Mouse (Mus musculus) liver, embryonic 12.5 days (tissue): ENCODE measurements around the gene Gcn1l1. TPM values are rescaled to one million over a fixed set of nuclear protein-coding genes. Genes with fewer than 3 reads are reported as not detected.
A peak's percentile ranks its signal among the peaks of the same experiment; 100 is the strongest.
"Not testable (repeated sequence)": the region's sequence is repeated elsewhere in the genome, so short reads cannot be mapped to it uniquely, and the experiment has no call there.

Source experiments
- ATAC-seq: fragments of 200-750 bp; cut with Nextera tagmentation; 2 replicates; pipeline ENCODE4 v1.8.0; 2017; ENCODE audit warnings: moderate number of reproducible peaks, mild to moderate bottlenecking, moderate library complexity
- H3K27ac ChIP-seq: fragments of 300-500 bp; sonication (generic); 2 replicates; pipeline ENCODE4 v1.5.1; 2016; ENCODE audit warnings: mild to moderate bottlenecking
- H3K27me3 ChIP-seq: fragments of 300-500 bp; sonication (generic); replicated peaks from 2 replicates; pipeline ENCODE4 v1.6.1; 2016; ENCODE audit warnings: mild to moderate bottlenecking, moderate library complexity
- H3K36me3 ChIP-seq: fragments of 300-500 bp; sonication (generic); 2 replicates; pipeline ENCODE4 v1.6.1; 2016; ENCODE audit warnings: mild to moderate bottlenecking, moderate library complexity
- H3K4me1 ChIP-seq: fragments of 300-500 bp; sonication (generic); 2 replicates; pipeline ENCODE4 v1.6.1; 2016
- H3K4me2 ChIP-seq: fragments of 300-500 bp; sonication (generic); 2 replicates; pipeline ENCODE4 v1.6.1; 2016; ENCODE audit warnings: mild to moderate bottlenecking, moderate library complexity
- H3K4me3 ChIP-seq: fragments of 300-500 bp; sonication (generic); 2 replicates; pipeline ENCODE4 v1.5.1; 2016; ENCODE audit warnings: mild to moderate bottlenecking, moderate library complexity
- H3K9ac ChIP-seq: fragments of 300-500 bp; sonication (generic); 2 replicates; pipeline ENCODE4 v1.6.1; 2016; ENCODE audit warnings: mild to moderate bottlenecking, moderate library complexity
- H3K9me3 ChIP-seq: fragments of 300-500 bp; sonication (generic); replicated peaks from 2 replicates; pipeline ENCODE4 v1.6.1; 2016; ENCODE audit warnings: mild to moderate bottlenecking, moderate library complexity
- WGBS: fragments of 180-500 bp; shearing (Covaris S2); methylation state at CpG from one replicate; pipeline ENCODE4 v1.1.7; 2016; ENCODE audit not compliant: insufficient replicate concordance; 5-methylcytosine and 5-hydroxymethylcytosine counted together
- polyA plus RNA-seq: library from polyadenylated mRNA; unstranded; fragments of >200 nt; fragmentation: Nextera tagmentation; extraction: Ambion mirVana; gene quantifications from 2 replicates; pipeline ENCODE4 v1.2.1, GENCODE M21; 2016

Gene Gcn1l1
- polyA plus RNA-seq, 1 experiment from 2014 or later = 38.0 TPM

DNA sequence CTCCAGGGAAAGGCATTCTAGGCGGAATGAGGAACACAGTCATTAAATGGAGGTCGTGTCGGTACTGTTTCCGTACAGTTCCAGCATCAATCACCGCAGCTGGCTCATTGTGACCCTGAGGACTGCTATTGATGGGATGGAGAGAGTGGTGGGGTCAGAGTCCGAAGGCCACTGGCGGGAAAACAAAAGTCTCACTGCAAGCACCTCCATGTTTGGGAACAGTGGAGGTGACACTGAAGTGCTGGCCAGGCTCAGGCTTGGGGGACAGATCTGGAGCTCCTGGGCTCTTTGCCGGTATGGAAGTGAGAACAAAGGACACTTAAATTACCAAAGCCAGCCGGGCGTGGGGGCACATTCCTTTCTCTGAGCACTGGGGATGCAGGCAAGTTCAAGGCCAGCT is 3.6 kb downstream of the Gcn1l1 start:
- no peaks in the 10 kb centered on the region for H3K9me3 ChIP-seq
- peaks cover 77% of the 10 kb centered on the region for H3K4me1 ChIP-seq
- H3K36me3 ChIP-seq = peaks cover 60% of the 10 kb centered on the region
- H3K9ac ChIP-seq = no peak overlapping the region
- 68% methylated on average over 10 of the region's 10 CpGs for WGBS
- H3K4me2 ChIP-seq = no peak overlapping the region
- H3K27me3 ChIP-seq = no peaks in the 10 kb centered on the region
- ATAC-seq = no peak
- peak overlapping the region; percentile 60 for H3K27ac ChIP-seq
- H3K4me3 ChIP-seq = no peak overlapping the region

DNA sequence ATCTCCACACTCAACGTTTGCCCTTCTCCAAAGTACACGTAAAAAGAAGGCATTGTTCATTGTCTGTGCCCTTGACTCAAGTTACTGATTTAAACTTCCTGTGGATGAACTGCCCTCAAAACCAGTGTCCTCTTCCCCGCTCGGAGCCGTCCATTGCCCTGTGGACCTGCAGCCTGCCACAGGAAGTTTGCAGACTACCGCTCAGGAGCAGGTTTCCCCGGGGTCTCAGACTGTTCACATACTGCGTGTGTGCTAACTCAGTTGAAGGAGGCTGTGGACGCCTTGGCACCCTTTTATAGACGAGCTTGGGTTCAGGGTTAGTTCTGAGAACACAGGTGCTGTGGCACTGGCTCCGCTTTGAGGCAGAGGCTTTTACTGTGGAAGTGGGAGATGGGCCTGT is 4.3 kb downstream of the Gcn1l1 start:
- H3K27me3 ChIP-seq = no peaks in the 10 kb centered on the region
- H3K4me1 ChIP-seq = peaks cover 71% of the 10 kb centered on the region

DNA sequence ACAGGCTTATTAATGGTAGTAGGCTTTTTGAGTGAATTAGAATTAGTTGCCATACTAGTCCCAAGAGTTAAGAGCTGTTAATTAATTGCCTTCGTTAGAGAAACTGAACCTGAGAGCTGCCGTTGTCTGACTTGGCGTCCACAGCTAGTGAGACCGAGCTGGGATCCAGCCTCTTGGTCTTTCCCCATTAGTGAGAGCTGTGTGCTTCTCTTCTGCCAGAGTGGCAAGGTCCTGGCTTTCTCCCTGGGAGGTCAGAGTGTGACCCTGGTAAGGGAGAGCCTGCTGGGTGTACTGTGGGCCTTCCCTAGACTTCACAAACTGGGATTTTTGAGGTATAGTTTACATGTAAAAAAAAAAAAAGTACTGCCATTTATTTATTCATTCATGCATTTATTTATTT is 4.7 kb downstream of the Gcn1l1 start:
- Histone ChIP-seq H3K4me2 (no peak overlapping the region), H3K4me1 (peaks cover 67% of the 10 kb centered on the region), H3K9me3 (no peaks in the 10 kb centered on the region), H3K4me3 (no peak overlapping the region), H3K9ac (no peak overlapping the region; the same call in 1 of the 2 replicates), H3K36me3 (peaks cover 65% of the 10 kb centered on the region), H3K27me3 (no peaks in the 10 kb centered on the region), H3K27ac (peak overlapping the region; percentile 60)
- ATAC-seq = no peak
- WGBS = 85% methylated on average over 4 of the region's 4 CpGs

More for the DNA sequence above, 4.3 kb downstream of the Gcn1l1 start:
- Histone ChIP-seq H3K9ac (no peak overlapping the region; the same call in 1 of the 2 replicates), H3K4me3 (no peak overlapping the region), H3K27ac (peak overlapping the region; percentile 60), H3K4me2 (no peak overlapping the region), H3K9me3 (no peaks in the 10 kb centered on the region), H3K36me3 (peaks cover 61% of the 10 kb centered on the region)
- ATAC-seq = no peak
- WGBS = 59% methylated on average over 11 of the region's 11 CpGs

DNA sequence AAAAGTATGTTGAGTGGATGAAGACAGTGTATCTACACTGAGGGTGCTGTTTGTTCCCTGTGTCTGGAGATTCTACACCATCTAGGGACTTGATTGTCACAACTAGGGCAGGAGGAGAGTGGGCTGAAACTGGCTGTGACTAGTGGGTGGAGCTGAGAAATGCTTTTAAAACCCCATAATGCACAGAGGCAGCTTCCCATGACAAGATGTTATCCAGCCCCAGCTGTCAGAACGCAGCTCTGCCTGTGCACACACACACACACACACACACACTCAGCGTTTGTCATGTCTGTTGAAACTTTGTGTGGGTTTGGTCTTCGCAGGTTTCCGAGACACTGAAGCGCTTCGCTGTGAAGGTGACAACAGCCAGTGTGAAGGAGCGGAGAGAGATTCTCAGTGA is 6.0 kb downstream of the Gcn1l1 start:
- Histone ChIP-seq H3K4me1 (peaks cover 56% of the 10 kb centered on the region), H3K36me3 (peaks cover 78% of the 10 kb centered on the region), H3K27ac (no peak overlapping the region), H3K4me3 (no peak overlapping the region), H3K9me3 (no peaks in the 10 kb centered on the region), H3K4me2 (no peak overlapping the region), H3K27me3 (no peaks in the 10 kb centered on the region), H3K9ac (no peak overlapping the region)
- no peak for ATAC-seq
- WGBS = 80% methylated on average over 7 of the region's 7 CpGs

DNA sequence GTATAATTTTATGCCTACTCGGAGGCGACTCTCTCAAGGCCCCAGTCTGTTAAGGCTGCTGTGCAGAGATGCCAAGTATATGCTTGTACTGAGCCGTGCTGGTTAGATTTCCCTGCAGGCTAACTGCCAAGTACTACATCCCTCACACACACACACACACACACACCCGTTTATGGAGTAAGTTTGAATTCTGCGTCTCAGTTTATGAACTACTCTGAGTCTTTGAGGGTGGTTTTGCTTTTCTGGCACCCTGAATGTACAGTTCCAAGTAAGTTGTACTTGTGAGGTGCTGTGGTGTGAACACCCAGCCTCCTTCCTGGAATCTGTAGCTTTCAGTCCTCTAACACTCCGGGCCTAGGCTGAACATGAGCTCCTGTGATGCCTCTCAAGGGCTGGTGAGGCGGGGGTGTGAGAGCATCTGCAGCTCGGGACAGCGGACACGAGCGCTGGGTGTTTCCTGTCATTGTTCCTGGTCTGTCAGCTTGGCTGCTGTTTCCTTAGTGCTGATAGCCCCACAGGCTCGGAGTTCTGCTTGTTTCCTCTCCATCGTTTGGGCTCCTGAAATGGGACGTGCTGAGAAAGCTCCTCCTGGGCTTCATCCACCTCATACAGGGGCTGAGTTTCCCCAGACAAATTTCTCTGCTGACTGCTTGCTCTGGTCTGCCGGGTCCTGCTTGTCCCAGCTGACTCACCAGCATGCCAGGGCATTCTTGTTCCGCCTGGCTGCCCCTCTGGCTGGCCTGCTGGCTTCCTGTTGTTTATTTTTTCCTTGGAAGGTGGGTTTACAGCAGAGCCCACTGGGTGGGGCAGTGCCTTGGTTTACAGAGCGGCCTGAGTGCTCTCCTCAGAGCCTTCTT is 7.9 kb downstream of the Gcn1l1 start:
- Histone ChIP-seq H3K4me1 (peaks cover 40% of the 10 kb centered on the region), H3K27ac (peak overlapping the region; percentile 59), H3K36me3 (peaks cover 89% of the 10 kb centered on the region), H3K4me3 (no peak overlapping the region), H3K9me3 (no peaks in the 10 kb centered on the region), H3K4me2 (no peak overlapping the region), H3K27me3 (no peaks in the 10 kb centered on the region), H3K9ac (no peak overlapping the region)
- 59% methylated on average over 17 of the region's 17 CpGs for WGBS
- ATAC-seq = peak; percentile 14; the same call in 1 of the 2 replicates

DNA sequence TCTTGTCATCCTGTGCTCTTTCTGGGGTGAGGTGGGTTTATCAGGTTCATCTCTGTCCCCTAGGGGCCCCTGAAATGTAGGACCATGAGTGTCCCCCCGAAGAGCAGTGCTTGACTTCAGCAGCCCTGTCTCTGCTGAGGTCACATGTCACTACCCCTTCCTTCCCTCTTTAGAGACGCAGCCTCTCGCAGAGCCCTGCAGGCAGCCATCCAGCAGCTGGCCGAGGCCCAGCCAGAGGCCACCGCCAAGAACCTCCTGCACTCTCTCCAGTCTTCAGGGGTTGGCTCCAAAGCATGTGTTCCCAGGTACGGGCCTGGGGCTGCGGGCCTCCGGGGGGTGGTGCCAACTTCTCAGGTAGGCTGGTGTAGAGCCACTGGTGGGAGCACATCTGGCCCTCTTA is 9.9 kb downstream of the Gcn1l1 start:
- H3K4me3 ChIP-seq = no peak overlapping the region
- H3K27ac ChIP-seq = no peak overlapping the region
- H3K4me1 ChIP-seq = peaks cover 20% of the 10 kb centered on the region
- H3K27me3 ChIP-seq = no peaks in the 10 kb centered on the region
- WGBS = 86% methylated on average over 8 of the region's 8 CpGs
- H3K36me3 ChIP-seq = peaks cover 99% of the 10 kb centered on the region
- no peak overlapping the region for H3K9ac ChIP-seq
- no peaks in the 10 kb centered on the region for H3K9me3 ChIP-seq
- H3K4me2 ChIP-seq = no peak overlapping the region
- ATAC-seq = no peak

- H3K4me3 ChIP-seq, H3K4me1 ChIP-seq, H3K27me3 ChIP-seq, ATAC-seq, H3K9ac ChIP-seq, H3K27ac ChIP-seq, H3K4me2 ChIP-seq: not testable (repeated sequence)
- WGBS = 91% methylated on average over 4 of the region's 4 CpGs
- Histone ChIP-seq H3K9me3 (peaks cover 13% of the 10 kb centered on the region), H3K36me3 (peaks cover 99% of the 10 kb centered on the region)
Measured at GRCm38 (mm10) chr5:115577686-115578085, 12.6 kb downstream of the Gcn1l1 start.

- 86% methylated on average over 14 of the region's 14 CpGs for WGBS
- peaks cover 16% of the 10 kb centered on the region for H3K9me3 ChIP-seq
- peaks cover 100% of the 10 kb centered on the region for H3K36me3 ChIP-seq
- H3K27ac ChIP-seq = no peak overlapping the region
- H3K9ac ChIP-seq = no peak overlapping the region
- no peaks in the 10 kb centered on the region for H3K4me1 ChIP-seq
- ATAC-seq = no peak
- no peaks in the 10 kb centered on the region for H3K27me3 ChIP-seq
- H3K4me2 ChIP-seq = no peak overlapping the region
- no peak overlapping the region for H3K4me3 ChIP-seq
Measured at GRCm38 (mm10) chr5:115578922-115579321, 13.9 kb downstream of the Gcn1l1 start.

GRCm38 (mm10) chr5:115579363-115579762 is 14.3 kb downstream of the Gcn1l1 start:
- ATAC-seq = no peak
- peaks cover 16% of the 10 kb centered on the region for H3K9me3 ChIP-seq
- no peak overlapping the region for H3K4me3 ChIP-seq
- H3K4me2 ChIP-seq = no peak overlapping the region
- no peaks in the 10 kb centered on the region for H3K27me3 ChIP-seq
- H3K9ac ChIP-seq = no peak overlapping the region
- peaks cover 100% of the 10 kb centered on the region for H3K36me3 ChIP-seq
- H3K4me1 ChIP-seq = no peaks in the 10 kb centered on the region
- no peak overlapping the region for H3K27ac ChIP-seq
- WGBS = 86% methylated on average over 5 of the region's 5 CpGs

DNA sequence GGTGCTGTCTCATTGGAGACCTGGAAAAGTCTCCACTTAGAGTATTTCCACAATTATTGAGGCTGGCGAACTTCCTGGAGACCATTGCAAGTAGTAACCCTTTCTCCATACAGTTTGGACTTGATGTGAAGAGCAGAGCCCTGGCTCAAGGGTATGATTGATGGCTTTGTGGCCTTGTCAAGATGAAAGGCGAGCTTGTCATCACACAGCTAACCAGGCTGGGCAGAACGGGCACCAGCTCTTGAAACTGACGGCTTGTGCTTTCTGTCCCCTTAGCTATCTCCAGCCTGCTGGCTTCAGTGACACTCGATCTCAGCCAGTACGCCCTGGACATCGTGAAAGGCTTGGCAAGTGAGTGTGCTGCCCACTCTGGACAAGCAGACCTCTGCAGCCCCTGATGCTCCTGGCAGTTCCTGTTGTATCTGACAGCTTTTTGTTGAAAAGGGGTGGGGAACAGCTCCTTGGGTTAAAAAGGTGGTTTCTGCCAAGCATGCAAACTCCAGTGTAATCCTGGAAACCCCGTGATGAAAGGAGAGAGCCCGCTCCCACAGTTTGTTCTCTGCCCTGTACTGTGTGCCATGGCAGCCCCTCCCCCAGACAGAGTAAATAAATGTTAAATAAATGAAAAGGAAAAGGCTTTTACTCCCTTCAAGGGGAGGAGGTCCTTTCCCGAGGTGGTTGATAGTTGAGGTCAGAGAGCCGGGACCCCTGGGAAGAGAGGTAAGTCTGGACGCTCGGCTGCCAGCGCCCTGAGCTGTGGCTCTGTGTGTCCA is 15.4 kb downstream of the Gcn1l1 start:
- H3K4me1 ChIP-seq = no peaks in the 10 kb centered on the region
- H3K27ac ChIP-seq = no peak overlapping the region
- WGBS = 85% methylated on average over 14 of the region's 14 CpGs
- H3K27me3 ChIP-seq = no peaks in the 10 kb centered on the region
- ATAC-seq = no peak
- no peak overlapping the region for H3K4me2 ChIP-seq
- peaks cover 100% of the 10 kb centered on the region for H3K36me3 ChIP-seq
- no peak overlapping the region for H3K4me3 ChIP-seq
- no peak overlapping the region for H3K9ac ChIP-seq
- H3K9me3 ChIP-seq = peaks cover 16% of the 10 kb centered on the region

- Histone ChIP-seq H3K9ac (no peak overlapping the region), H3K9me3 (peaks cover 16% of the 10 kb centered on the region), H3K4me2 (no peak overlapping the region), H3K4me1 (no peaks in the 10 kb centered on the region), H3K27me3 (no peaks in the 10 kb centered on the region), H3K4me3 (no peak overlapping the region), H3K36me3 (peaks cover 100% of the 10 kb centered on the region), H3K27ac (no peak overlapping the region)
- no peak for ATAC-seq
- 90% methylated on average over 9 of the region's 9 CpGs for WGBS
Measured at GRCm38 (mm10) chr5:115581662-115582061, 16.6 kb downstream of the Gcn1l1 start.

DNA sequence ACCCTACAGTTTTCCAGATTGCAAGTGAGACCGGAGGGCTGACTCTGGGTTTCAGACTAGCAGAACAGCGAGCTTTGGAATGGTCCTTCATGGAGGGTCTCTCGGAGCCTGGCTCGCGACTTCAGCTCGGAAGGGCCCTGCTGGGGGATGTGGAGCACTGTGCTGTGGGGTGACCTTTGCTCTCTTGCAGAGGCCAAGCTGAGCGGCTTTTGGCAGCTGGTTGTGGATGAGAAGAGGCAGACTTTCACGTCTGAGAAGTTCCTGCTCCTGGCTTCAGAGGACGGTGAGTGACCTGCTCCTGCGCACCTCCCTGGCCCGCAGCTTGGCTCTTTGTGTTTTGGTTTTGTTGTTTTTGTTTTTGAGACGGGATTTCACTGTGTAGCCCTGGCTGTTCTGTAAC is 20.6 kb downstream of the Gcn1l1 start:
- no peak for ATAC-seq
- no peak overlapping the region for H3K9ac ChIP-seq
- H3K9me3 ChIP-seq = peaks cover 16% of the 10 kb centered on the region
- H3K4me2 ChIP-seq = no peak overlapping the region
- 86% methylated on average over 12 of the region's 12 CpGs for WGBS
- no peaks in the 10 kb centered on the region for H3K27me3 ChIP-seq
- H3K4me3 ChIP-seq = no peak overlapping the region
- H3K4me1 ChIP-seq = no peaks in the 10 kb centered on the region
- no peak overlapping the region for H3K27ac ChIP-seq
- H3K36me3 ChIP-seq = peaks cover 98% of the 10 kb centered on the region
